ENCODE assay signal across 8 mouse cellular contexts in the genomic region with DNA sequence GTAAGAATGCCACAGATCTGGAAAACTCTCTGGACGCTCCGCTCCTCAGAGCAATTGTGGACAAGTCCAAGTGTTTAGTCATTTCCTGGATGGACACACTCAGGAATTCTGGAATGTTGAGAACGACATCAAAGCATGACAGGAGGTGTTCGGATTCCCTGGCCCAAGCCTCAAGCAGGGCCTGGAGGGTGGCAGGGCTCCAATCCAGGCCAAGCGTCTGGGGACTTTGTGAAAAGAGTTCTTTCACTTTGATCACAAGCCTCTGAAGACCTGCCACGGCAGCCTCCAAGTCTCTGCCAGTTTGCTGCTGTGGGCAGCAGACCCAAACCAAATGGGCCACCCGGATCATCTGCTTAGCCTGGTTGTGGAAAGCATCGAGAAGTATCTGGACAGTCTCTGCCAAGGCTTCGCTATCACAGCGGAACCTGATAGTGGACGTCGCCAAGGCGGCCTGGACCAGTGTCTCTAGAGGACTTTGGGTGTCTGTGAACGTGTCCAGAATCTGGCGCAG. TPM values are rescaled to one million over a fixed set of nuclear protein-coding genes. Genes with fewer than 3 reads are reported as not detected.
DNase-seq lines count a peak whose midpoint lies in the region; ATAC-seq and TF ChIP-seq lines count a peak whose summit lies in the region.
"Had no signal": no experiment of that assay in that cellular context is flagged by ENCODE, and none has a peak within 500 bp of the region (broad histone marks: within the 10 kb centered on the region; RNA-seq: fewer than 3 reads in every experiment).

No protein-coding gene starts in this region.

- no peaks in the 10 kb centered on the region for H3K9me3 ChIP-seq in forebrain, embryonic 11.5 days (ENCODE audit: control insufficient read depth, low read length)
- H3K9me3 ChIP-seq in limb, embryonic 13.5 days: no peaks in the 10 kb centered on the region
- H3K9me3 ChIP-seq in neural tube, embryonic 15.5 days (replicated peaks): no peaks in the 10 kb centered on the region

- H3K4me2 ChIP-seq in forebrain, embryonic 11.5 days (ENCODE audit: low read depth, low read length, severe bottlenecking): peak overlapping the region; percentile 84
- peak overlapping the region; percentile 91 for H3K4me2 ChIP-seq in limb, embryonic 13.5 days (replicated peaks)
- H3K4me2 ChIP-seq in neural tube, embryonic 15.5 days: peak overlapping the region; percentile 98

- peaks cover 21% of the 10 kb centered on the region for H3K27me3 ChIP-seq in forebrain, embryonic 11.5 days (ENCODE audit: control insufficient read depth, insufficient read depth, low read length)
- peaks cover 65% of the 10 kb centered on the region for H3K27me3 ChIP-seq in limb, embryonic 13.5 days
- H3K27me3 ChIP-seq in neural tube, embryonic 15.5 days (replicated peaks): peaks cover 16% of the 10 kb centered on the region; the same call in 1 of the 2 replicates

- peak overlapping the region; percentile 49 for H3K9ac ChIP-seq in forebrain, embryonic 11.5 days (ENCODE audit: low read length)
- peak overlapping the region; percentile 63 for H3K9ac ChIP-seq in limb, embryonic 13.5 days
- peak overlapping the region; percentile 60 for H3K9ac ChIP-seq in neural tube, embryonic 15.5 days (replicated peaks)

- H3K36me3 ChIP-seq in forebrain, embryonic 11.5 days (ENCODE audit: control insufficient read depth, insufficient read depth, low read length): no peaks in the 10 kb centered on the region
- no peaks in the 10 kb centered on the region for H3K36me3 ChIP-seq in limb, embryonic 13.5 days
- no peaks in the 10 kb centered on the region for H3K36me3 ChIP-seq in neural tube, embryonic 15.5 days

- TF ChIP-seq CTCF in brain, embryonic 14.5 days (IDR thresholded peaks at IDR 0.05; ENCODE audit: borderline replicate concordance, extremely low read depth, insufficient read depth, insufficient read length): no peak

- H3K4me3 ChIP-seq in forebrain, embryonic 11.5 days (ENCODE audit: low read depth, low read length): peak overlapping the region; percentile 36
- H3K4me3 ChIP-seq in limb, embryonic 13.5 days: peak overlapping the region; percentile 51
- peak overlapping the region; percentile 48 for H3K4me3 ChIP-seq in neural tube, embryonic 15.5 days (replicated peaks)

- ATAC-seq in forebrain, embryonic 11.5 days (replicated peaks; ENCODE audit: low FRiP score): no peak
- ATAC-seq in limb, embryonic 13.5 days (ENCODE audit: low FRiP score, low read depth): no peak
- no peak; the same call in 1 of the 2 replicates for ATAC-seq in neural tube, embryonic 15.5 days (ENCODE audit: low FRiP score)

- TF ChIP-seq POLR2A in brain, embryonic 14.5 days (IDR thresholded peaks at IDR 0.05; ENCODE audit: borderline replicate concordance, extremely low read depth, insufficient read depth, insufficient read length, poor library complexity, severe bottlenecking): no peak

- H3K4me1 ChIP-seq in forebrain, embryonic 11.5 days (replicated peaks; ENCODE audit: control insufficient read depth, insufficient read depth, low read length): peaks cover 7% of the 10 kb centered on the region; the same call in 1 of the 2 replicates
- H3K4me1 ChIP-seq in limb, embryonic 13.5 days: peaks cover 11% of the 10 kb centered on the region
- H3K4me1 ChIP-seq in neural tube, embryonic 15.5 days: peaks cover 14% of the 10 kb centered on the region

- intact Hi-C loops in left cerebral cortex, postnatal 14 days (cut with DNase I): no loop called here
- intact Hi-C loops in left cerebral cortex, postnatal 4 days (cut with DNase I): no loop called here

- no peak overlapping the region for H3K27ac ChIP-seq in forebrain, embryonic 11.5 days (ENCODE audit: low read depth, low read length)
- no peak overlapping the region for H3K27ac ChIP-seq in limb, embryonic 13.5 days
- H3K27ac ChIP-seq in neural tube, embryonic 15.5 days (replicated peaks): 0 out of 2 replicates have a peak overlapping the region, but pooled peaks have one; percentile 48
- H3K27ac ChIP-seq: macrophage had no signal

- 42% methylated on average over 15 of the region's 15 CpGs for WGBS in forebrain, embryonic 11.5 days
- 28% methylated on average over 15 of the region's 15 CpGs for WGBS in limb, embryonic 13.5 days
- 35% methylated on average over 15 of the region's 15 CpGs for WGBS in neural tube, embryonic 15.5 days

- DNase-seq in left cerebral cortex, postnatal 14 days (ENCODE audit: low spot score in 2 of 2): peak; percentile 15 to 22
- no peak for DNase-seq in left cerebral cortex, postnatal 4 days
- peak; percentile 25 for DNase-seq in brain, embryonic 14.5 days (ENCODE audit: low read depth)
- DNase-seq in forebrain, embryonic 11.5 days (ENCODE audit: low spot score): no peak
- no peak for DNase-seq in testis, postnatal 10 days (ENCODE audit: low spot score)

RNA-seq across cellular contexts. Expression of gene Vinac1, which starts 9.5 kb away (rescaled TPM):
- under 1 TPM; 0.13 TPM for total RNA-seq in left cerebral cortex, postnatal 14 days (2021)
- total RNA-seq in left cerebral cortex, postnatal 4 days (2021): under 1 TPM; 0.18 to 0.36 TPM
- 0.78 and 0.90 TPM in 2 replicates for polyA plus RNA-seq in brain, embryonic 14.5 days (2012; rRNA removed)
- 0.05 and 0.08 TPM in 2 replicates for polyA plus RNA-seq in forebrain, embryonic 11.5 days (2014; fragmentation: Nextera tagmentation; extraction: Ambion mirVana)
- polyA plus RNA-seq in limb, embryonic 13.5 days (2015; fragmentation: Nextera tagmentation; extraction: Ambion mirVana): 0.09 and 0.14 TPM in 2 replicates
- 0.68 and 0.86 TPM in 2 replicates for polyA plus RNA-seq in neural tube, embryonic 15.5 days (2015; fragmentation: Nextera tagmentation; extraction: Ambion mirVana)
- polyA plus RNA-seq: macrophage had no signal

RNA-seq across cellular contexts. Expression of gene Ttl, which starts 27.3 kb away (rescaled TPM):
- total RNA-seq in left cerebral cortex, postnatal 14 days (2021): 10 to 100 TPM; 75.3 to 83.5 TPM
- total RNA-seq in left cerebral cortex, postnatal 4 days (2021): 10 to 100 TPM; 90.0 to 95.0 TPM
- 22.3 and 30.4 TPM in 2 replicates for polyA plus RNA-seq in brain, embryonic 14.5 days (2012; rRNA removed)
- polyA plus RNA-seq in forebrain, embryonic 11.5 days (2014; fragmentation: Nextera tagmentation; extraction: Ambion mirVana): 16.7 and 16.8 TPM in 2 replicates
- polyA plus RNA-seq in limb, embryonic 13.5 days (2015; fragmentation: Nextera tagmentation; extraction: Ambion mirVana): 19.4 and 22.0 TPM in 2 replicates
- polyA plus RNA-seq in neural tube, embryonic 15.5 days (2015; fragmentation: Nextera tagmentation; extraction: Ambion mirVana): 37.2 and 45.4 TPM in 2 replicates

Comparison
In these comparisons a context has a peak if more than half of its experiments do, and no peak if none do; other contexts are left out.
1. DNase-seq: peak in left cerebral cortex, postnatal 14 days (2 of 2) and brain, embryonic 14.5 days (single experiment); none in left cerebral cortex, postnatal 4 days (single experiment), forebrain, embryonic 11.5 days (single experiment) and testis, postnatal 10 days (single experiment).
2. Peak in every context shown above with its lines, with median percentiles within 50 percentile points of each other: H3K4me2 ChIP-seq, H3K4me3 ChIP-seq and H3K9ac ChIP-seq.